Mouse (Mus musculus): ENCODE measurements at regions not wholly inside any gene's neighbourhood (a gene's known extent, or its start where the extent isn't known, plus 50 kb on each side); places are given as distances from the start of the nearest gene placed in this dataset.

- no peak for TF ChIP-seq POLR2A (IDR thresholded peaks at IDR 0.05; ENCODE audit: borderline replicate concordance, extremely low read depth, low read depth, low read length)
- TF ChIP-seq CTCF (IDR thresholded peaks at IDR 0.05; ENCODE audit: insufficient read depth, low read length), result no peak
Measured at GRCm38 (mm10) chr16:50751495-50752276, 160.7 kb upstream of the Ccdc54 start.

Measured in lung, adult 2 months (tissue).